Mouse (Mus musculus) G1E (cell line): ENCODE measurements around the gene Bend4.

Source experiments
- CTCF ChIP-seq: IDR thresholded peaks from 2 replicates; pipeline ENCODE4 v1.5.1; 2012; ENCODE audit warnings: low read depth, low read length, inconsistent platforms, mixed read lengths
- GATA1 ChIP-seq: IDR thresholded peaks from 2 replicates; pipeline ENCODE4 v1.6.1; 2012; ENCODE audit warnings: borderline replicate concordance, low read length, inconsistent platforms, mixed read lengths
- TAL1 ChIP-seq: conservative IDR thresholded peaks from 2 replicates; pipeline ENCODE4 v1.6.1; 2012; ENCODE audit warnings: low read depth, low read length, inconsistent platforms, mixed read lengths

DNA sequence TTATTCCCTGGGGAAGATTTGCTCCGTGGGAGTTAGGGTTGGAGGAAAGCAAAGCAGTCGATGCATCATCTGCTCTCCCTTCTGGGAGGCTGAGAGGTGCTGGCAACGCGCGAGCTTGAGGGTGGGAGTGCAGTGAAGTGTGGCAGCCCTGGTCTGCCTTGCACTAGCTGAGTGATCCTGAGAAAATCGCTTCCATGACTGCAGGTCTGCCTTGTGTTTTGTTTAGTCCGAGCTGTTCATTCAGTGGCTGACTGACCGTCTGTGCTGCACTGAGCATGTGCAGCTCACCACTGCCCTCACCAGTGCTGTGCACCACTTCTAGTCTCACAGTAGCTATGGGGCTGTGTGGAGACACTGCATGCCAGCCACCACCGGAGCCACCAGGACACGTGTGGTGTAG is 79.2 kb downstream of the Bend4 start:
- TF ChIP-seq CTCF = no peak
- TF ChIP-seq TAL1 = no peak
- TF ChIP-seq GATA1 = no peak
